Mouse (Mus musculus): ENCODE measurements around the gene Stk39.

DNA sequence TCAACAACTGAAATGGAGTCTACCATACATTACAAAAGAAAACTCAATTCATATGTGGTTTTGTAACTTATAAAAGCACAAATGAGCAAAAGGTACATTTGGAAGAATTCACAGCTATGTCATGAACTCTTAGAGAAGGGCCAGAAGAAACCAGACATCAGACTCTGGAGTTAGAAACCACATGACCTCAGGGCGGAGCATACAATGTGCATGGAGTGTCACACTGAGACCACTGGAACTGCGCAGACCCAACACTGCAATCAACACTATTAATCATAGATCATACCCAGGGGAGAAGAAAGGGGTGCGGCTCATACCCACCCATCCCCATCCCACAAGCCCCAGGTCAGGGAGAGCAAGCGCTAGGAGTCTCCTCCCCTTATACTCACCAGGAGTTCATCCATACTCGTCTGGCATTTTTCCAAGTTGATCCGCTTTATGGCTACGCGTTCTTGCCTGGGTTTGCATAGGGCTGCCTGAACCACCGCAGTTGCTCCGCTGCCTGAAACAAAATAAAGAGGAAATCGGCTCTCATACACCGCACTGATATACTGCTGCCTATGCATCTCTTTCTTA is 62.3 kb downstream of the Stk39 start:
- TF ChIP-seq CTCF (IDR thresholded peaks at IDR 0.05; ENCODE audit: borderline replicate concordance, control insufficient read depth, extremely low read depth, insufficient read depth, low read length, poor library complexity) (no peak), POLR2A (IDR thresholded peaks at IDR 0.05; ENCODE audit: control insufficient read depth, extremely low read depth, insufficient read depth, low read length, poor library complexity) (no peak)

Data from thymus, adult 2 months (tissue).